Mouse (Mus musculus) midbrain, postnatal 0 days (tissue): ENCODE measurements around the gene Dab2ip. TPM values are rescaled to one million over a fixed set of nuclear protein-coding genes. Genes with fewer than 3 reads are reported as not detected.
A peak's percentile ranks its signal among the peaks of the same experiment; 100 is the strongest.

Experiments used
- ATAC-seq: fragments of 200-750 bp; cut with Nextera tagmentation; 2 replicates; pipeline ENCODE4 v1.8.0; 2017; ENCODE audit warnings: moderate number of reproducible peaks, mild to moderate bottlenecking, moderate TSS enrichment, moderate library complexity; ENCODE audit not compliant: low FRiP score
- DNase-seq: peaks from one replicate; pipeline ENCODE4 v3.0.0-alpha.2; 2015; ENCODE audit warnings: low spot score
- H3K27ac ChIP-seq: fragments of 300-500 bp; sonication (generic); 2 replicates; pipeline ENCODE4 v1.5.1; 2014; ENCODE audit warnings: low read depth, mild to moderate bottlenecking, low read length, mixed read lengths
- H3K27me3 ChIP-seq: fragments of 300-500 bp; sonication (generic); 2 replicates; pipeline ENCODE4 v1.6.1; 2014; ENCODE audit warnings: low read length, control low read depth, mixed read lengths; ENCODE audit not compliant: insufficient read depth
- H3K36me3 ChIP-seq: fragments of 300-500 bp; sonication (generic); 2 replicates; pipeline ENCODE4 v1.6.1; 2014; ENCODE audit warnings: low read length, control low read depth, mixed read lengths; ENCODE audit not compliant: insufficient read depth
- H3K4me1 ChIP-seq: fragments of 300-500 bp; sonication (generic); 2 replicates; pipeline ENCODE4 v1.6.1; 2014; ENCODE audit warnings: mild to moderate bottlenecking, control low read depth, antibody characterized with exemption, low read length, mixed read lengths; ENCODE audit not compliant: insufficient read depth
- H3K4me2 ChIP-seq: fragments of 300-500 bp; sonication (generic); 2 replicates; pipeline ENCODE4 v1.6.1; 2014; ENCODE audit warnings: low read depth, mild to moderate bottlenecking, low read length, mixed read lengths; ENCODE audit not compliant: poor library complexity, severe bottlenecking
- H3K4me3 ChIP-seq: fragments of 300-500 bp; sonication (generic); 2 replicates; pipeline ENCODE4 v1.5.1; 2014; ENCODE audit warnings: low read depth, mild to moderate bottlenecking, low read length, moderate library complexity
- H3K9ac ChIP-seq: fragments of 300-500 bp; sonication (generic); replicated peaks from 2 replicates; pipeline ENCODE4 v1.6.1; 2014; ENCODE audit warnings: mild to moderate bottlenecking, low read length, moderate library complexity, mixed read lengths; ENCODE audit not compliant: poor library complexity, severe bottlenecking
- H3K9me3 ChIP-seq: fragments of 300-500 bp; sonication (generic); 2 replicates; pipeline ENCODE4 v1.6.1; 2016; ENCODE audit warnings: low read length, control low read depth
- CTCF ChIP-seq: IDR thresholded peaks from 2 replicates; pipeline ENCODE4 v1.5.1; 2016; ENCODE audit warnings: antibody characterized with exemption, mild to moderate bottlenecking
- WGBS: fragments of 180-500 bp; shearing (Covaris S2); extraction: QIAGEN DNeasy Blood & Tissue Kit; methylation state at CpG from one replicate; pipeline ENCODE4 v1.1.7; 2014; 5-methylcytosine and 5-hydroxymethylcytosine counted together
- polyA plus RNA-seq: library from polyadenylated mRNA; unstranded; fragments of >200 nt; fragmentation: Nextera tagmentation; extraction: Ambion mirVana; gene quantifications from 2 replicates; pipeline ENCODE4 v1.2.1, GENCODE M21; 2015
- total RNA-seq: library from RNA; depleted of rRNA; stranded (reverse); fragments of >200 nt; gene quantifications from 2 replicates; pipeline ENCODE4 v1.2.3, GENCODE M21; 2014

The Dab2ip gene
- total and polyA plus RNA-seq, 2 experiments from 2014 or later, result 73.3 to 175 TPM

DNA sequence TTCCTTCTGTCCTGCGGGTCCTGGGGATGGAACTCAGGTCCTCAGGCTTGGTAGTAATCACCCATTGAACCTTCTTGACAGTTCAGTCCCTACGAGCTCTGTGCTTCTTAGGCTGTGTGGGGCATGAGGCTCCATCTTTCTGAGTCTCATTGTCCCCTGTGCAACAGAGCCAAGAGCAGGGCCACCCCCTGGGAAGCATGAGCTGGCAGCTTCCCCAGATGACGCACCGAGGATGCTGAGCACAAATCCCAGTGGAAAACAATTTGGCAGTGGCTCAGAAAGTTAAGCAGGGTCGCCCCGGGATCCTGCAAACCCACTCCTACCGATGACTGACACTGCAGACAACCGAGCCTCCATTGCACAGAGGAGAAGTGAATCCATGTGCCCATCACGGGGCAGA lies 24.4 kb upstream of the Dab2ip start:
- WGBS, result 45% methylated on average over 9 of the region's 9 CpGs
- H3K27ac ChIP-seq, result no peak overlapping the region
- H3K4me1 ChIP-seq, result no peaks in the 10 kb centered on the region
- H3K36me3 ChIP-seq, result no peaks in the 10 kb centered on the region
- H3K9me3 ChIP-seq, result no peaks in the 10 kb centered on the region
- H3K4me2 ChIP-seq, result no peak overlapping the region
- no peak for TF ChIP-seq CTCF
- DNase-seq, result peak; percentile 48
- no peak for ATAC-seq
- H3K27me3 ChIP-seq, result no peaks in the 10 kb centered on the region
- no peak overlapping the region for H3K9ac ChIP-seq
- H3K4me3 ChIP-seq, result no peak overlapping the region

DNA sequence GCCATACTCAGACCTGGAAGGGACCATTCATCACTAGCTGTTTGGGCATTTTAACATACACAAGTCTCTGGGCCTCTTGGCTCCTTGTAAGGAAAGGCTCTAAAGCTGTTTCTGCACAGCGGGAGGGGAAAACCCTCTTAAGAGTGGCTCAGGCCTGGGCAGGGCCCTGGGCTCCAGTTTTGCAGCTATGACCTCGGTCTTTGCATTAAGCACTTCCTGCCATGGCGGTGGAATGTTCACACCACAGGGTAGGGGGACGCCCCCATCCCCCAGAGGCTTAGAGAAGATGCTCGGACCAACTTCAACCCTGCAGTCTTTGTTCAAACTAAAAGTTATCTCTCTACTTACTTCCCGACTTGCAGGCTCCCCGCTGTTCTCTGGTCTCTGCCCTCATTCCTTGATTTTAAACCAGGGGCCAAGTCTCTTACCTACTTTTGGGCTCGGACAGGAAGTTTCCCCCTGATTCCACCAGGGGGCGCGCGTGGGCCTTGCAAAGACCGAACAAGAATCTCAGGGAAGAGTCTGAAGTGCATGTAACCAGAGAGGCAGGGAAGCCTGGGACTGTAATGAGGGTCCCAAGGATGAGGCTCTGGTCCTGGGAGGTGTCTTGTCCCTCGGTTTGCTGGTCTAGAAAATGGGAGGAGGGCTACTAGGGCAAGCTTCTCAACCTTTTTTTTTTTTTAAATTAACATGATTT lies 18.6 kb upstream of the Dab2ip start:
- H3K27me3 ChIP-seq, result no peaks in the 10 kb centered on the region; the same call in 1 of the 2 replicates
- H3K9me3 ChIP-seq, result no peaks in the 10 kb centered on the region
- H3K9ac ChIP-seq, result no peak overlapping the region
- no peak for ATAC-seq
- H3K36me3 ChIP-seq, result no peaks in the 10 kb centered on the region
- WGBS, result 7% methylated on average over 13 of the region's 13 CpGs
- no peak overlapping the region for H3K4me2 ChIP-seq
- TF ChIP-seq CTCF, result peak; percentile 98
- H3K4me1 ChIP-seq, result no peaks in the 10 kb centered on the region
- H3K27ac ChIP-seq, result no peak overlapping the region
- DNase-seq, result peak; percentile 73
- no peak overlapping the region for H3K4me3 ChIP-seq

DNA sequence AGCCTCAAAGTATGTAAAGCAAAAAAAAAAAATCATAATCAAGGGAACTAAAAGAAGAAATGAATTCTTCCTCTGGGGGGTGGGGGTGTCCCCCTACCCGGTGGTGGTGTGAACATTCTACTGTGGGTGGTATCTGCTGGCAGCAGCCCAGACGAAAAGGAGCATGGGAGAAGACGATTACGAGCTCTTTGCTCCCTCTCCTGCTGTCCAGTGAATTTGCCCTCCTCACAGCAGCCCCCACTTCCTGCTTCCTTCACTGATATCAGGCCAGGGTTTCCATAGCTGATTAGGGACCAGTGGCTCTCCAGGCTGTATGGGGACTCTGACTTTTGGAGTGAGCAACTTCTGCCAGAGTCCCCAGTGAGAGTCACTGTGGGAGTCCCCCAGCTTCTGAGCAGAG lies 17.3 kb upstream of the Dab2ip start:
- no peaks in the 10 kb centered on the region for H3K9me3 ChIP-seq
- H3K27me3 ChIP-seq, result no peaks in the 10 kb centered on the region; the same call in 1 of the 2 replicates
- H3K4me3 ChIP-seq, result no peak overlapping the region
- H3K9ac ChIP-seq, result no peak overlapping the region
- no peak for ATAC-seq
- 52% methylated on average over 4 of the region's 4 CpGs for WGBS
- no peaks in the 10 kb centered on the region for H3K36me3 ChIP-seq
- no peak overlapping the region for H3K27ac ChIP-seq
- H3K4me1 ChIP-seq, result peaks cover 7% of the 10 kb centered on the region; the same call in 1 of the 2 replicates
- no peak for TF ChIP-seq CTCF
- no peak overlapping the region for H3K4me2 ChIP-seq
- no peak for DNase-seq

DNA sequence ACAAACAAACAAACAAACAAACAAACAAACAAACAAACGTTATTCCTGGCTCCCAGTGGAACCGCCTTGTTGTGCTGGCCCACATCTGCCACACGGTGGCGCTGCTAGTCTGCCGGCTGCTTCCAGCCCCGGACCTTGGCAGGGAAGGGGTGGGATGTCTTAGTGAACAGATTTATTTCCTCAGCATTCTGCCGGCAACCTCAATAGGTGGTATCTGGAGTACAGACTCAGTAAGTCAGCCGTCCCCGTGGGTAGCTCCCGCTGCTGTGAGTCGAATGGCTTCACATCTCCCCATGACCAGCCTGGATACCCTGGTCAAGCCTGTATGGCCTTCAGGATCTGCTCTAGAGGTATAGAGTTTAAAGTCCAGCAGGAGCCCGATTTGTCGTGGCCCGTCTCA lies 13.3 kb upstream of the Dab2ip start:
- H3K27me3 ChIP-seq, result no peaks in the 10 kb centered on the region
- peak; percentile 80 for ATAC-seq
- H3K4me3 ChIP-seq, result no peak overlapping the region
- no peak overlapping the region for H3K27ac ChIP-seq
- 5% methylated on average over 14 of the region's 14 CpGs for WGBS
- H3K9ac ChIP-seq, result 0 out of 2 replicates have a peak overlapping the region, but pooled peaks have one; percentile 19
- H3K4me2 ChIP-seq, result peak overlapping the region; percentile 45
- no peaks in the 10 kb centered on the region for H3K36me3 ChIP-seq
- H3K9me3 ChIP-seq, result no peaks in the 10 kb centered on the region
- peak; percentile 90 for DNase-seq
- TF ChIP-seq CTCF, result peak; percentile 100
- peaks cover 7% of the 10 kb centered on the region; the same call in 1 of the 2 replicates for H3K4me1 ChIP-seq

DNA sequence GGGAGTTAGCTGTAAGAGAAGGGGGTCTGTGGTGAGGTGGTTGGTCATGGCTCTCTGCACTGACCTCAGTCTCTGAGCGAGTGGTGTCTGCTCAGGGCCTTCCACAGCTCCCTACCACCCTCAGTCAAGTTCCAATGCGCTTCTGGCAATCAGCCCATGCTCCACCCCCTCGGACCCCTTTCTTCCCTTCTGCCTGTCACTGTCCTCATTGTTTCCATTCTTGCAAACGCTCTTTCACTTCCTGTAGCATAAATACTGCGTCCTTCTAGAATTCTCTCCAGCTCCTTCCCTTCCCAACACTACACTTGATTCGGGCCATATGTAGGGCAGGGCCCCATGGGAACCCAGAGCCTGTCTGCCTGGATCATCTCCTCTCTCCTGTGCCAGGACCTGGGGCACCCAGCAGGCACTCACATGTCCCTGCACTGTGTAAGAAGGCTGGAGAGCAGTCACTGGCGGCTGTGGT lies 12.9 kb upstream of the Dab2ip start:
- H3K4me3 ChIP-seq, result no peak overlapping the region
- H3K4me2 ChIP-seq, result peak overlapping the region; percentile 45
- no peak overlapping the region for H3K27ac ChIP-seq
- H3K27me3 ChIP-seq, result no peaks in the 10 kb centered on the region
- TF ChIP-seq CTCF, result no peak
- 19% methylated on average over 7 of the region's 7 CpGs for WGBS
- H3K36me3 ChIP-seq, result no peaks in the 10 kb centered on the region
- DNase-seq (peak; percentile 63), ATAC-seq (peak; percentile 50)
- peaks cover 7% of the 10 kb centered on the region; the same call in 1 of the 2 replicates for H3K4me1 ChIP-seq
- no peaks in the 10 kb centered on the region for H3K9me3 ChIP-seq
- 0 out of 2 replicates have a peak overlapping the region, but pooled peaks have one; percentile 19 for H3K9ac ChIP-seq

DNA sequence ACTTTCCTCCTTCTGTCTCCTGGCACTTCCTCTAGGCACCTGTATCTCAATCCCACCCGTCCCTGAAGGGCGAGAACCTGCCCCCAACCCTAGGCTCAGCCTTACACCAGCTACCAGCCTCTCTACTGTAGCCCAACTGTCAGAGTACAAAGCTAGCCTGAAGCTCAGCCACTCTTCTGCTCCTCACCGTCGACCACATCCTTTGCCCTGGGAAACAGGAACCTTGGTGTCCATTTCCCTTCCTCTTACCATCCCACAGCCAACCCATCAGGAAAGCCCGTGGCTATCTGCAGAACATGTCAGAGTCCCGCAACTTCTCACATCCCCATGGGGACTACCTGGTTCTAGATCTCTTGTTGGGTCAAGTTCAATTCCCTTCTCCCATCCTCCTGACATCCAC lies 11.6 kb upstream of the Dab2ip start:
- ATAC-seq, result no peak

More for the DNA sequence above, 11.6 kb upstream of the Dab2ip start:
- no peak overlapping the region for H3K4me2 ChIP-seq
- no peak for DNase-seq
- WGBS, result 91% methylated on average over 6 of the region's 6 CpGs
- no peak overlapping the region for H3K27ac ChIP-seq
- no peaks in the 10 kb centered on the region for H3K27me3 ChIP-seq
- H3K4me3 ChIP-seq, result no peak overlapping the region
- no peak for TF ChIP-seq CTCF
- peaks cover 7% of the 10 kb centered on the region; the same call in 1 of the 2 replicates for H3K4me1 ChIP-seq
- H3K36me3 ChIP-seq, result no peaks in the 10 kb centered on the region
- no peaks in the 10 kb centered on the region for H3K9me3 ChIP-seq
- no peak overlapping the region for H3K9ac ChIP-seq
